Mouse (Mus musculus) liver, embryonic 11.5 days (tissue): Measurements from ENCODE around the gene Csnk1g1. TPM values are rescaled to one million over a fixed set of nuclear protein-coding genes. Genes with fewer than 3 reads are reported as not detected.

Source experiments
- ATAC-seq: fragments of 200-750 bp; cut with Nextera tagmentation; replicated peaks from 2 replicates; pipeline ENCODE4 v1.8.0; 2017; ENCODE audit warnings: moderate number of reproducible peaks, mild to moderate bottlenecking, moderate TSS enrichment, moderate library complexity; ENCODE audit not compliant: low FRiP score
- DNase-seq: peaks from one replicate; pipeline ENCODE4 v3.0.0-alpha.2; 2017; ENCODE audit warnings: low spot score
- H3K27ac ChIP-seq: fragments of 300-500 bp; sonication (generic); 2 replicates; pipeline ENCODE4 v1.5.1; 2014; ENCODE audit warnings: mild to moderate bottlenecking, low read depth, low read length, control low read depth
- H3K27me3 ChIP-seq: fragments of 300-500 bp; sonication (generic); replicated peaks from 2 replicates; pipeline ENCODE4 v1.6.1; 2014; ENCODE audit warnings: low read length, mixed read lengths; ENCODE audit not compliant: control insufficient read depth, insufficient read depth
- H3K36me3 ChIP-seq: fragments of 300-500 bp; sonication (generic); 2 replicates; pipeline ENCODE4 v1.6.1; 2014; ENCODE audit warnings: mild to moderate bottlenecking, low read length, moderate library complexity, mixed read lengths; ENCODE audit not compliant: control insufficient read depth, insufficient read depth
- H3K4me1 ChIP-seq: fragments of 300-500 bp; sonication (generic); replicated peaks from 2 replicates; pipeline ENCODE4 v1.6.1; 2014; ENCODE audit warnings: low read length, mixed read lengths; ENCODE audit not compliant: control insufficient read depth, insufficient read depth
- H3K4me2 ChIP-seq: fragments of 300-500 bp; sonication (generic); 2 replicates; pipeline ENCODE4 v1.6.1; 2014; ENCODE audit warnings: mild to moderate bottlenecking, control low read depth, moderate library complexity
- H3K4me3 ChIP-seq: fragments of 300-500 bp; sonication (generic); 2 replicates; pipeline ENCODE4 v1.5.1; 2014; ENCODE audit warnings: low read depth, low read length, control low read depth
- H3K9ac ChIP-seq: fragments of 300-500 bp; sonication (generic); 2 replicates; pipeline ENCODE4 v1.6.1; 2014; ENCODE audit warnings: low read depth, low read length, control low read depth
- H3K9me3 ChIP-seq: fragments of 300-500 bp; sonication (generic); 2 replicates; pipeline ENCODE4 v1.6.1; 2016; ENCODE audit warnings: low read length, inconsistent platforms, mixed read lengths; ENCODE audit not compliant: control insufficient read depth
- WGBS: fragments of 180-500 bp; shearing (Covaris S2); extraction: QIAGEN DNeasy Blood & Tissue Kit; methylation state at CpG from one replicate; pipeline ENCODE4 v1.1.7; 2014; 5-methylcytosine and 5-hydroxymethylcytosine counted together
- polyA plus RNA-seq: library from polyadenylated mRNA; unstranded; fragments of >200 nt; fragmentation: Nextera tagmentation; extraction: Ambion mirVana; gene quantifications from 2 replicates; pipeline ENCODE4 v1.2.1, GENCODE M21; 2014

Csnk1g1 gene
- polyA plus RNA-seq, 1 experiment from 2014 or later, result 11.7 TPM

GRCm38 (mm10) chr9:66038082-66038481 lies 129.4 kb downstream of the Csnk1g1 start:
- H3K9me3 ChIP-seq, result no peaks in the 10 kb centered on the region
- DNase-seq, result no peak
- peaks cover 4% of the 10 kb centered on the region; the same call in 1 of the 2 replicates for H3K36me3 ChIP-seq
- no peak for ATAC-seq
- WGBS, result 84% methylated on average over 4 of the region's 4 CpGs
- no peak overlapping the region for H3K27ac ChIP-seq
- H3K4me3 ChIP-seq, result no peak overlapping the region
- H3K9ac ChIP-seq, result no peak overlapping the region
- H3K27me3 ChIP-seq, result no peaks in the 10 kb centered on the region
- no peaks in the 10 kb centered on the region for H3K4me1 ChIP-seq
- H3K4me2 ChIP-seq, result no peak overlapping the region

GRCm38 (mm10) chr9:66038581-66038980 lies 129.9 kb downstream of the Csnk1g1 start:
- no peaks in the 10 kb centered on the region for H3K4me1 ChIP-seq
- ATAC-seq (no peak), DNase-seq (no peak)
- H3K27ac ChIP-seq, result no peak overlapping the region
- no peak overlapping the region for H3K4me3 ChIP-seq
- peaks cover 4% of the 10 kb centered on the region; the same call in 1 of the 2 replicates for H3K36me3 ChIP-seq
- no peak overlapping the region for H3K9ac ChIP-seq
- H3K27me3 ChIP-seq, result no peaks in the 10 kb centered on the region
- 87% methylated on average over 4 of the region's 4 CpGs for WGBS
- H3K9me3 ChIP-seq, result no peaks in the 10 kb centered on the region
- no peak overlapping the region for H3K4me2 ChIP-seq

- WGBS, result 87% methylated on average over 4 of the region's 4 CpGs
- H3K4me1 ChIP-seq, result no peaks in the 10 kb centered on the region
- H3K4me2 ChIP-seq, result no peak overlapping the region
- no peaks in the 10 kb centered on the region for H3K9me3 ChIP-seq
- H3K4me3 ChIP-seq, result no peak overlapping the region
- no peak for ATAC-seq
- H3K9ac ChIP-seq, result no peak overlapping the region
- peaks cover 4% of the 10 kb centered on the region; the same call in 1 of the 2 replicates for H3K36me3 ChIP-seq
- no peak overlapping the region for H3K27ac ChIP-seq
- DNase-seq, result no peak
- no peaks in the 10 kb centered on the region for H3K27me3 ChIP-seq
These were observed 130.6 kb downstream of the Csnk1g1 start for GRCm38 (mm10) chr9:66039290-66039689.

DNA sequence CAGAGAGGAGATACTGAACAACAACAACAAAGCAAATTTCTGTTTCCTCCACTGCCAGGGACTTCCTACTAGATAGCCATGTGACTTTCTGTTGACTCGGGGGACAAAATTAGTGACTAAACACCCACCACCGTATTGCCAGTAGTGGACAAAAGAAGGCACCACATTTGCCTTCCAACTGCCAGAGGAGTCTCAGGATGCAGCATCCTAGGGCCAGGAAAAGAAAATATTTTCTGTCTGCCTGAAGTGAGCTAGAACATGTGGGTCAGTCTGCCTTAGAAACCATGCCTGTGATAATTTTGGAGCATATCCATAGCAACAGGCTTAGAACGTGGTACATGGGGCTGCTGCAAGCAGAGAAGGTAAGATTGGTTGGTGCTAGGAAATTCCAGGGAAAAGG lies 132.1 kb downstream of the Csnk1g1 start:
- ATAC-seq (no peak), DNase-seq (no peak)
- WGBS, result 77% methylated on average over 3 of the region's 3 CpGs
- Histone ChIP-seq H3K4me1 (no peaks in the 10 kb centered on the region), H3K27ac (no peak overlapping the region), H3K9me3 (no peaks in the 10 kb centered on the region), H3K27me3 (no peaks in the 10 kb centered on the region), H3K36me3 (peaks cover 4% of the 10 kb centered on the region; the same call in 1 of the 2 replicates), H3K4me2 (no peak overlapping the region), H3K9ac (no peak overlapping the region), H3K4me3 (no peak overlapping the region)

DNA sequence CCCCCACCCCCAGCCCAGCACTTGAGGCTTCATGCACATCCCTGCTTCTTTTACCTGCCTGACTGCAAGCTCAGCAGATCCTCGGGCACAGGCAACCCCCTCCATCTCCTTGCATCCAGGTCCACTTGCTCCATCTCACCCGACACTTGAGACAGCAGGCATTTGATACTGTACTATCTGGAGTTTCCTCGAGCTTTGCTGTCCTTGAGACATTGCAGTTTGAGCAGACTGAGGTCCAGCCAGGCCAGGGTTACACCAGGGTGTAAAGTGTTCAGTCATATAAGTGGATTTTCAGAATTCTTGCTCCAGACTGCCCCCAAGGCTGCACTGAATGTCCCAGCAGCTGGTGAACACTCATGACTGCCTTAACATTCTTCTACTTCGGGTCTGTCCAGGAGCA lies 133.6 kb downstream of the Csnk1g1 start:
- H3K9me3 ChIP-seq, result no peaks in the 10 kb centered on the region
- no peak overlapping the region for H3K9ac ChIP-seq
- WGBS, result 79% methylated on average over 4 of the region's 4 CpGs
- H3K4me3 ChIP-seq, result no peak overlapping the region
- H3K27ac ChIP-seq, result no peak overlapping the region
- no peaks in the 10 kb centered on the region for H3K4me1 ChIP-seq
- no peak for ATAC-seq
- no peaks in the 10 kb centered on the region for H3K27me3 ChIP-seq
- H3K36me3 ChIP-seq, result peaks cover 4% of the 10 kb centered on the region; the same call in 1 of the 2 replicates
- H3K4me2 ChIP-seq, result no peak overlapping the region
- DNase-seq, result no peak

DNA sequence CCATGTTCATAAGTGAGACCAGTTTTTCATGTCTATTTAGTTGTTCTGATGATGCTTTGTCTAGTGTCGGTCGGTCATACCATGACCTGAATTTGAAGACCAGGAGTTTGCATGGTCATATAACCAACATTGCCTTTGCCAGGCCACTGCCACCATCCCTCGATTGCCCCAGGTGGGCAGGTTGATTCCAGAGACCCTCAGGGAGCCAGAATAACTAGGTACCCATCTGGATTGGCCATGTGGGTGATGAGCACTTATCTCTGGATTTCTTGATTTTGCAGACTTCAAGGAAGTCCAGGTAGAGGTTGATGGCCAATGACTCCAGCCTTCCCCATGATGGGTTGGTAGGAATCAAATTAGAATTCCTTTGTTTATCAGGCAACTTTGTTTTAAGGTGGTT lies 134.5 kb downstream of the Csnk1g1 start:
- ATAC-seq, result no peak
- Histone ChIP-seq H3K36me3 (peaks cover 4% of the 10 kb centered on the region; the same call in 1 of the 2 replicates), H3K27ac (no peak overlapping the region), H3K9me3 (no peaks in the 10 kb centered on the region), H3K27me3 (no peaks in the 10 kb centered on the region), H3K4me3 (no peak overlapping the region), H3K9ac (no peak overlapping the region), H3K4me2 (no peak overlapping the region), H3K4me1 (no peaks in the 10 kb centered on the region)
- WGBS, result 92% methylated on average over 3 of the region's 3 CpGs
- no peak for DNase-seq

DNA sequence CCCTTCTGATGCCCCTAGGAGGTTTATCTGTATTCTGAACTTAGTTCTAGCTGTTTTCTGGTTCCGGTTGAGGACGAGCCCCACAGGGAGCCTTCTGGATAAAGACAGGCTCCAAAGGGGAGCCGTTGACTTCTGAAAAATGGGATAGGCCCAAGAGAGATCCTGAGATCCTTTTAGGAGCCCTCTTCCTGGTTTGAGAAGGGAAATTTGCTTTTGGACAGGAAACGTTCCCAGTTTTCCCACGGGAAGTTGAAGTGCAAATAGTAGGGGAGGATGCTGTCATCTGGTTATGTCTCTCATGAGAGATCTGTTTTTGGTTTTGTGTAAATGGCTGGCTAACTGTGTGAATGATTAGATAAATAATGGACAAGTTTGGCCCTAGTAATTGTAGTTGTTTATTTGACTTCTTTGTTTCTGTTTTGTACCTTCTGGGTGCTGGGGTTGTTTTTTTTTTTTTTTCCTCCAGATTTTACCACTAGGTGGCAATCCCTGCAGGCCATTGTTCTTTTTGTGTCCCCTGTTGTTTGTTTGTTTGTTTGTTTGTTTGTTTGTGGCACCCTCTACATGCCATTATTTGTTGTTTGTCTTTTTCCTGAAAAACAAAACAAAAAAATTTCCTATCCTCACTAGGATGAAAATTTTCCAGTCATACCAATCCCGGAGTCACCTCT lies 141.3 kb downstream of the Csnk1g1 start:
- no peak for ATAC-seq
- H3K9me3 ChIP-seq, result 0 out of 2 replicates have a peak, but pooled peaks cover 2% of the 10 kb centered on the region
- 80% methylated on average over 6 of the region's 6 CpGs for WGBS
- H3K9ac ChIP-seq, result no peak overlapping the region
- no peaks in the 10 kb centered on the region for H3K4me1 ChIP-seq
- H3K36me3 ChIP-seq, result no peaks in the 10 kb centered on the region
- DNase-seq, result no peak
- no peak overlapping the region for H3K27ac ChIP-seq
- no peaks in the 10 kb centered on the region for H3K27me3 ChIP-seq
- no peak overlapping the region for H3K4me3 ChIP-seq
- no peak overlapping the region for H3K4me2 ChIP-seq

DNA sequence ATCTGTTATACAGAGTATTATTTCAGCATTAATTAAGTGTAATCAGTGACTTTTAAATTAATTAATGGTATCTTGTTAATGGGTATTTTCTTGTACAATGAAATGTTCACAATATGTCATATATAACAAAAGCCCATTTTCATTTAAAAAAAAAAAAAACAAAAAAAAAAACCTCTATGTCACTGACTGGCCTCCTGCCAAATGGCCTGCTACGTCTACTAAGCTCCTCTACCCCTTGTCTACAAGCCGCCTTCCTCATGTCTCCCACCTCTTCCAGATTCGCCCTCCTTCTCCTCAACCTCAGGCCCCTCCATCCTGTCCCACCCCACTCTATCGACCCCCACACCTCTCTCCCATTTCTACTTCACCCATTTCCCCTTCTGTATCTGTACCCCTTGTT lies 142.8 kb downstream of the Csnk1g1 start:
- Histone ChIP-seq H3K9ac (no peak overlapping the region), H3K36me3 (no peaks in the 10 kb centered on the region), H3K27me3 (no peaks in the 10 kb centered on the region), H3K4me2 (no peak overlapping the region), H3K27ac (no peak overlapping the region), H3K4me1 (no peaks in the 10 kb centered on the region), H3K4me3 (no peak overlapping the region), H3K9me3 (0 out of 2 replicates have a peak, but pooled peaks cover 2% of the 10 kb centered on the region)
- WGBS, result 74% methylated on average over 4 of the region's 4 CpGs
- DNase-seq (no peak), ATAC-seq (no peak)

- no peak overlapping the region for H3K27ac ChIP-seq
- no peak overlapping the region for H3K9ac ChIP-seq
- no peaks in the 10 kb centered on the region for H3K27me3 ChIP-seq
- no peak overlapping the region for H3K4me3 ChIP-seq
- H3K9me3 ChIP-seq, result 0 out of 2 replicates have a peak, but pooled peaks cover 2% of the 10 kb centered on the region
- no peaks in the 10 kb centered on the region for H3K4me1 ChIP-seq
- ATAC-seq, result no peak
- no peaks in the 10 kb centered on the region for H3K36me3 ChIP-seq
- DNase-seq, result no peak
- WGBS, result 84% methylated on average over 1 of the region's 1 CpGs
- H3K4me2 ChIP-seq, result no peak overlapping the region
These were observed 144.0 kb downstream of the Csnk1g1 start for GRCm38 (mm10) chr9:66052731-66053130.
